Mouse (Mus musculus) liver (tissue): ENCODE results near the gene Rprml.
A peak's percentile ranks its signal among the peaks of the same experiment; 100 is the strongest.

ENCODE experiments used
- DNase-seq: peaks from one replicate; pipeline ENCODE4 v3.0.0-alpha.2; 2020; ENCODE audit warnings: mixed read lengths

The Rprml gene

DNA sequence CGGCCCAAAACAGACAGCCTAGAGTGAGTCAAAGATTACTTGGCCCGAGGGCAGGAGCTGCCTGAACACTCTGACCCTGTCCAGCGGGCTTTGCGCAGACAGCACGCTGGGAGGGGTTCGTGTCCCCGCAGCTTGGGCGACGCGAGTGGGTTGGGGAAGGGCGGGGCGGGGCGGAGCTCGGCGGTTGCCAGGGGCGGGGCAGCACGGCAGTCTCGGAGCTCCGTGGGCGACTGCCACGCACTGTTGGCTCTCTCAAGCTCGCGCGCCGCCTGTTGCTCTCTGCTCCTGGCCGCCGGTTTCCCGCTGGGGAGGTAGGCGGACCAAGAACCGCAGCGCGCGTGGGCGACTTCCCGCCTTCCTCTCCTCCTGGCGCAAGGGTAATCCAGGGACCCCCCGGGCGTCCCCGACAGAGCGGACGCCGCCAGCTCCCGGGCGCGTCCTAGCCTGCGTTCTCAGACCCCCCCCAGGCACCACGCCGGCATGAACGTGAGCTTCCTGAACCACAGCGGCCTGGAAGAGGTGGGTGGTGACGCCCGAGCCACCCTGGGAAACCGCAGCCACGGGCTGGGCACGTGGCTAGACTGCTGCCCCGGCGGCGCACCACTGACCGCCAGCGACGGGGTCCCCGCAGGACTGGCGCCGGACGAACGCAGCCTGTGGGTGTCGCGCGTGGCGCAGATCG lies at the start of gene Rprml:
Rprml (plus strand) TSS at position 270 of the 682 bp plus-strand sequence.
- no peak for DNase-seq

DNA sequence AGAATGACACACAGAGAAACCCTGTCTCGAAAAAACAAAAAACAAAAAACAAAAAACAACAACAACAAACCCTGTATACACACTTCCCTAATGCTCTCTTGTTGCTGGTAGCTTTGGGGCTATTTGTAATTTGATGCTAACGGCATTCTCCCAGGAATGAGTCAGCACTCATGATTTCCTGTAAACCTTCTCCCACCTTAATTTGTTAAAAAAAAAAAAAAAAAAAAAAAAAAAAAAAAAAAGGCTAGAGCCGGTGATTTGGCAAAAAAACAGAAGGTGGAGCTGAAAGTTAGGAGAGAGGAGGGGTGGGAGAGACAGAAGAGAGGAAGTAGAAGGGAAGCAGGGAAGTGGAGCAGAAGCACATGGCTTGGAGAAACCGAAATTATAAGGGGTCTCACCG lies 42.8 kb upstream of the Rprml start:
- no peak for DNase-seq

DNA sequence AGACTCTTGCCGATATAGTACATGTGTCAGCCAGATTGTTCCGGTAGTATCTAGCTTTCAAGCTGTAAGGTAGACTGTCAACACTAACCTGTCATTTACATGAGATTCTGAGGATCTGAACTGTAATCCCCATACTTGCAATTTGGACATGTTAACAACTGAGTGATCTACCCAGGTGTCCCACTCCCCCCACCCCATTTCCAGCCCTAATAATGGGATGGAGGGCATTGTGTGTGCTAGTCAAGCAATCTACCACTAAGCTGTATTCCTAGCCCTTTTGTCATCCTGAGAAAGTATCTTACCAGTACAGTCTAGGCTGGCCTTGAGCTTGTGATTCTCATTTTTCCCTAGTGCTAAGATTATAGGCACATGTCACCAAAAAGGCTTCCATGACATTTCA lies 38.6 kb upstream of the Rprml start:
- DNase-seq: no peak

DNA sequence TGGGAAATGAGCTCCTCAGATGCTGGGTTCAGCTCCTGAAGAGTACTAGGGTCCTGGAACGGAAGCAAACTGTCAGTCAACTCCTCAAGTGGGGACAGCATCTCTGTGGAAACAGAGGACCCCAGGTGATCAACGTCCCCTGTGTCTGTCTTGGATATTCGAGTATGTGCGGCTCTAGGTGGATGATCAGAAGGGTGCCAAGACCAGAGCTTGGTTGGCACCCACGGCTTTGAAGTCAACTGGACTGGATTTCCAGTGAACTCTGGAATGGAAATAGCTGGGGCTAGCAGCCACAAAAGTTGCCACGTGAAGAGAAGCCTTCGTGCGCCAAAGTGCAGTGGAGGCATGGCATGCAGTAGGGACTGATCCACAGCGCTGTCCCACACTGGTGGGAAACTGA lies 28.3 kb upstream of the Rprml start, which contains the start of gene Gm884:
Gm884 (minus strand) TSS at position 101 of the 400 bp plus-strand sequence.
- no peak for DNase-seq

DNA sequence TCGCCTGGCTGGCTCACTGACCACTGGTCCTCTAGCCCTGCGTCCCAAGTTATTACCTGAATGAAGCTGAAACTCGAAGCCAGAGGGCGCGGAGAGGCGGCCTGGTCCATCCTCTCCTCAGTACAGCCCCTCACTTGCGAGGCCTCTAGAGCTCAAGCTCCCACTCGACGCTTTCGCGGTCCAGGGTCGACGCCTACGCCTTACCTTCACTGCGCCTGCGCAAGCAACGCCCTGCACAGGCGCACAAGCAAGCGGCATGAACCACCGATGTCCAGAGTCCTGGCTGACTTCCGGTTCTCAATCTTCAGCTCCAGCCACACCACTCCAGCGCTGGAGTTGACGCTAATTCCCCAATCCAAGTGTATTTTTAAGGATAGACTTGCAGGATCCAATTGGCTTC lies 21.9 kb upstream of the Rprml start:
- DNase-seq: no peak

DNA sequence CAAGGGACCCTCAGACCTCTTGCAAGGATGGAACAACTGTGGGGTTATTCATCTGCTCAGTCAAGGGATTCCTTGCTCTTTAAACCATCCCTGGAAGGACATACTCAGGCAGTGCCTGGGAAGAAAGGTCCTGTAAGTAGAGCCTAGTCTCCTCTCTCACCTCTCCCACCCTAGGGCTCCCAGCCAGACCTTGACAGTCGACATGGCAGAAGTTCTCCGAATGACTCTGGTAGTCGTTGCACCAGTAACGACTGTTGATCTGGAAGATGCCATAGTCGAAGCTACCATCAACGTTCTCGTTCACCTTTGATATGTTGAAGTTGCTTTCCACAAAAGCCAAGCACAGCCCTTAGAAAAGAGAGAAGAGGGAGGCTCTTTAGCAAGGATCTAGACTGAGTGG lies 14.6 kb upstream of the Rprml start:
- no peak for DNase-seq

DNA sequence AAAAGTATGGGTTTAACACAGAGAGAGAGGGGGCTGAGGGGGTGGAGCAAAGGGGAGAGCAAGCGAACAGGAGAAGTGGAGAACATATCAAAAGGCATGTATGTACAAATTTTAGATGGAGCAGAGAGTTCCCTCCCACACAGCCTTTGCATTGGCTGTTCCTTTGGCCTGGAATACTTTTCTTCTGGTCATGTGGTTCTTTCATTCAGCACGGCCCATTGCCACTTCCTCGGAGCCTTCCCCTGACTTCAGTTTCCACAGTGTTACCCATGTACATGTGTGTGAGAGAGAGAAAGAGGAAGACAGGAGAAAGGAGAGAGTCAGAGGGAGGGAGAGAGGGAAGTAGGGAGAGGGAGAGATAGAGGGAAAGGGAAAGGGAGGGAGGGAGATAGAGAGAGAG lies 13.9 kb upstream of the Rprml start:
- DNase-seq: no peak

DNA sequence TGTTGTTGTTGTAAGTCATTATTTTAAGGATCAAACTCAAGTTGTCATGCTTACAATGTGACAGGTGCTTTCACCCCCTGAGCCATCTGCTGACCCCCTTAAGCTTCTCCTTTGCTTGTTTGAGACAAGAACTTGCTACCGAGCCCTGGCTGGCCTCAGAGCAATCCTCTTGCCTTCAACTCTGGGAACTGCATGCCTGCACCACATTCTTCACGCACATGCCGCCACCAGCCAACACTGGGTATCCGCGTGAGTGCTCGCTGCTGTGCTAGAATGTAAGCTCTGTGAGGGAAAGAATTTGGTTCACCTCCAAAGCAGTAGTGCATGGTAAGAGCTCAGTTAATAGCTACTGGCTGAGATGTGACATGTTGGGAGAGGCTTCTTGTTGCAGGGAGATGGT lies 13.1 kb upstream of the Rprml start:
- DNase-seq: no peak

DNA sequence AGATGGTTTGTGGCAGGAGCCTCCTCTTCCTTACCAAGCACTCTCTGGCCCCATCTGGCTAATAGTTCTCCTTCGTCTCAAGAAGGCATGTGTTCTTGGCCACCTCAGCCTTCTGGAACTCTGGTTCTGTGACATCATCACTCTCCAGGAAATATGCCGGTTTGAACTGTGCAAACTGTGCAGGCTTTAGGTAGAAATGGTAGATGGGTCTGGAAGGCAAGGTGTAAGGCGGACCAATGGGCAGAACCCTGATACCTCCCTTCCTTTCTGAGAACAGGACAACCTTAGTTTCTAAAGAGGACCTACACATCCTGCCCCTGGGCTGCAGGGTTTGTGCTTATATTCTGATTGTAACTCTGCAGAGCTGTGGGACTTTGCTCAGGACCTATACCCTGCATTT lies 10.6 kb upstream of the Rprml start, which contains the start of gene Lyzl6:
Lyzl6 (minus strand) TSS at position 101 of the 400 bp plus-strand sequence.
- DNase-seq: no peak

DNA sequence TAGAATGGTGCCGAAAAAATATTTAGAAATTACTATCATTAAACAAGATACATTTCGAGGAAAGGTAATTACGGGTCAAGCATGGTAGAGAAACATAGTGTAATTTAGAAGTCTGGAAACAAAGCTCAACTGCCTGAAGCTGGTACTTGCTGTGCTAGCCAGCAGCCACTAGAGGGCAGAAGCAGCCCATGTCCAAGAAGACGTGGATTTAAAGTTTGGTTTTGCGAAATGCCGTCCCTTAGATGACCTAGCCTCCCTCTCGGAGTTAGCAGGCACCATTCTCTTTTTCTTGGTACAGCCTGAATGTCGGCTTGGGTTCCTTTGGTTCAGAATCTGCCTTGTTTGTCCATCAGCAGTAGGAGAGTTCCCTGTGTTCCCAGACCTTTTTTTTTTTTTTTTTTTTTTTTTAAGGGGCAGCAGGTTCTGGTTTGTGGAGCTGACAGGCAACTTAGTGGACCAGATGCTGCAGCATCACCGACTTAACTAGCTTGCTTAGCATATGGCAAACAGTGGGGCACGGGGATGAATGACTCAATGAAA lies 9.9 kb upstream of the Rprml start:
- DNase-seq: peak; percentile 56

DNA sequence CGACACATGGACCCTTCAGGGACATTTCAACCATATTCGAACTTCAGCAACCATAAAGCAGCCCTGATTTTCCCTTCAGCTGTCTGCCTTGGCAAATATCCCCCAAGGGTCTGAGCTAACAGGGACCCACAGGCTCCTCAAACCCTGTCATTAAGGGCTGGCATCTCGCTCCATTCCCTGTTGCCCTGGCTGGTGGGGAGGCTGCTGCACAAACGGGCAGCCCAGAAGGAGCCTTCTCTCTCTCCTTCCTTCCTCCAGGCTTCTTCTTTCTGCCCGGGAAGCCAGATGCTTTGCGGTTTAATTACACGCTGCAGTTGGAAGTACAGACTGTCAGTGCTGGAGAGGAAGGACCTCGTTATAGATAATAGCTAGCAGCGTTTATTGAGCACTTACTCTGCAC lies 6.2 kb upstream of the Rprml start:
- DNase-seq: no peak

DNA sequence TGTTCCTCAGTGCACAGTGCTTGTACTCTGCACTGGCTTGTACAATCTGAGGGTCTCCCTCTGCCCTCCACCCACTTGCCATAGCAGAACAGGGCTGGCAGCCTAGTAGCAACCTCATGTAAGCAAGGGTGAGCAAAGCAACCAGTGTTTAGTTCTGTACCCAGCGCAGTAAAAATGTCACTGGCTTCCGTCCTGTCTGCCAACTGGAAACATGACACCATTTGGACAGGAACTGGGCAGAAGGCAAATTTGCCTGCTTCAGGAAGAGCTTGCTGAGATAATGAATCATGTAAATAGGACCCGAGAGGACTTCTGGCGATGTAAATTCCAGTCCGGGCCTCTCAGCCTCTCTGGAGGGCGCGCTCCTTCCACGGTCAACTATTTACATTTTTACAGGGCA lies 3.6 kb upstream of the Rprml start:
- DNase-seq: peak; percentile 1

DNA sequence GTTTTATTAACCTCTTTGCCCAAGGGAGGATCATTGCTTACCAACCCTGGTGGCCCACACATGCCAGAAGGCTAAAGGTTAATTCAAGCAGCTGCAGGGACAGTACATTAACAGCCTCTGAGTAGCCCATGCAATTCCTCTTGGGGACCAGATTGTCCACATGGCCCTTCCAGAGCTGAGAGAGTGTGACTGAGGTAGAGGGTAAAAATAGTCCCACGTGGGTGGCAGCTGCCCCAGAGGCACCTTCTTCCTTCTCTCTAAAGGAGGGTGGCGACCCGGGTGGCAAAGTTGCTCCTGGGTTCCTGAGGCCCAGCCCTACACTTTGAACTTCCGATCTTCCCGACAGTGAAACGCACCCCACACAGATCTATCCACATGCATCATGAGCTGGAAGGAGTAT lies 3.1 kb upstream of the Rprml start:
- no peak for DNase-seq

DNA sequence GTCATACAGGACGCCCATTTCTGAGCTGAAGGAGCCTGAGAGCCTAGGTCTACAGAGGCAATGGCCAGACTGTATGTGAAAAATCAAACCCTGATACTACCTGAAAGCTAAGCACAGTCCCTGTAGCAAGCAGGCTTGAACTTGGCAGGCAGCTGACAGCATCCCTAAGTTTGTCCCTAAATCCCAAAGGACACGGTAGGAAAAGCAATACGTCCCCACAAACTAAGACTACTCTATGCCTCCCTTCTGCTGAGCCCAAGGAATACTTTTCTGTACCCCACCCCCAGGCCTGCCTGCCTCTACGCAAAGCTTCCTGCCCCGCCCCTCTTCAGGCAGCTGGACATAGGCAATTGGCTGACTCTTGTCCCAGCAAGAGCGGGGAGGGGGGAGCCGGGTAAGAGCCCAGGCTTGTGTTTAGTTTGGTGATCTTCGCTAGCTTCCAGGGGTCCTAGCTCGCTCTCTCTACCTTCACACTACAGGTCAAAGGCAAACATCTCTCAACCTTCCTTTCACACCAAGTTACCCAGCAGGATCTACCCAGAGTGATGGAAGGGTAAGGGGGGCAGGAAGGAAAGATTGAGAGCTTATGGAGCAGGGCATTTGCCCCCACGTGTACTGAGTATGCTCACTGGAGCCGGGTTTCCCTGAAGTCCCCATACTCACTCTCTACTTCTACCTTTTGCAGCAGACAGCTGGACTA lies 1.3 kb upstream of the Rprml start:
- DNase-seq: peak; percentile 2

DNA sequence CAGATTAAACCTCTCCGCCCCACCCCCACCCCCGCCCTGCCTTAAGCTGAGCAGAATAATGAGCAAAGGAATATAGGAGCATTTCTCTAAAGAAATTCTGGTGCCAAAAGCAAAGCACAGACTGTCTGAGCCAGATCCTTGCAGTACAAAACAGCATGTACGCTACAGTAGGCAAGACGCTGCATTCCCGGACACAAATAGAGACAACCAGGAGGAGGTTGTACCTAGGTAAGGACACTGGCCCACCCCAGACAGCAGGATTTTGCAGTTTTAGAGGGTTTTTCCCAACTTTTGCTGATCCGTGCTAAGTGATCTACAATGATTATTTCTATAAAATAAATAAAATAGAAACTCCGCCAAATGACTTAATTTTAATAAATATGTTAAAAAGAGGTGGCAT lies 714 bp upstream of the Rprml start:
- no peak for DNase-seq

DNA sequence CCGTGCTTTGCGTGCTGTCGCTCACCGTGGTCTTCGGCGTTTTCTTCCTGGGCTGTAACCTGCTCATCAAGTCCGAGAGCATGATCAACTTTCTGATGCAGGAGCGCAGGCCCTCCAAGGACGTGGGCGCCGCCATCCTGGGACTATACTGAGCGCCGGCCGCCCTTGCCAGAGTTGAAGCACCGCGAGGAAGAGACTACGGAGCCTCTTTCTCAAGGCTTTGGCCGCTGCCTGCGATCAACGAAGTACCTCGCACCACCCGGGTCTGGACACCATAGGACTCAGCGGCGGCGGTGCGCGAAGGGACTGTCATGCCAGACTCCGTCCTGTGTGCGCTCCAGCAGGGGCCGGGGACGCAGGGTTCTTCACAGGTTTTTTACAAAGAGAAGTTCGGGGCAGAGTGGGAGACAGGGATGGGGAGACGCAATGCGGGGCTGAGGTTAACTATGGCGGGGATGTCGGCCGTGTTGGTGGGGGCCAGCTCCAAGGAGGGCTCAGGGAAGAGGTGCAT lies 668 bp downstream of the Rprml start:
- DNase-seq: no peak

DNA sequence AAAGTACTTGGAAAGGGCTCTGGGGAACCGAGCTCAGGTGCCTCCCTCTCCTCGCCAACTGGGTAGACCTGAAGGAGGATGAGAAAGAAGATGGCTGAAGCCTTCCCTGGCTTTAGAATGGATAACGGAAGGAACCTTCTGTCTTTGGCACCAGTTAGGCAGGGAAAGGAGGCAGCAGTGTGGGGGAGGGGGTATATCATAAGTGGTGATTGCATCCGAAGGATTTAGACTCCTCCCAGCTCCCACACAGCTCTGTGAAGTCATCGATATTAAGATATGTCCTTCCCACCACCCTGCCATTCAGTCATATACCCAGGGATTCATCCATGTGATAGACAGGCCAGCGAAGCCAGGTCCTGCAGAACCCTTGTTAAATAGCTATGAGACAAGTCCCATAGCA lies 2.1 kb downstream of the Rprml start:
- DNase-seq: no peak

DNA sequence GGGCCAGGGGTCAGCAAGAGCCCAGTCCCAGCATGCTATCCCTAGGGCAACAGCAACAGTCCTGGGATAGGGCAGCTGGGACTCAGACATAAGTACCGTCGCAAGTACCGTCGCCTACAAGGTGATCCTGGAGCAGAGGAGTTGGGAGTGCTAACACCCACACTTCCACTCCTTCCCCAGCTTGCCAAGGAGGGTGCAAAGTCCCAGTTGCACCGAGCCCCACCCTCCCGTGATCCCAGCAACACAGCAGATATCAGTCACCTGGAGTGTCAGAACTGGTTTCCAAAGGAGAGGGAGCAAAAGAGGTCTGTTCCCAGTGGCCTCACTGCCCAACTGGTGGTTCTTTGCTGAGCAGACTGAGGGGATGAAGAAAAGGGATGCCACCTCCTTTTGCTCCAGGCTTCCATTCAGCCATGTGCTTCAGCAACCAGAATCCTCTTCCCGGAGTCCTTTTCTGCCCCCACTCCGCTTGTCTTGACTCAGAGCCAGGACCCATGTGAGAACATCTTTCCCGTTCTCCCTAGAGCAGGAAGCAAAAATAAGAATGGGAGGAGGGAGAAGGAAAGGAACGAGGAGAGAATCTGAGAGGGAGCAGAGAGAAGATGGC lies 4.1 kb downstream of the Rprml start:
- DNase-seq: no peak

DNA sequence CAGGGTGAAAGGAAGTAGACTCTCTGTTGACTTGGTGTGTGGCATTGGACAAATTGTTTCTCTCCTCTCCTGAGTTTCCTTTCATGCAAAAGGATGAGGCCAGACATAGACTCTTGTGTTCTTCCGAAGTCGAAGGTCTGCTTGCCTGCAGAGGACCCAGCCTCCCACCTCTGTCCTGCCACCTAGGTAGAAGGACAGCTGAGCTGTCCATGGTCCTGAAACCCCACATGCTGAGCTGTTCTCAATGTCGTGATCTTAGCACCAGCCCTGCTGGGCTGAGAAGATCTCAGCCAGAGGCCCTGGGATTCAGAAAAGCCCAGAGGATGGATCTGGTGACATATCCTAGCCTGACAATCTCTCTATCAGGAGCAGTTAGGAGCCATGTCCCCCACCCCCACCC lies 7.2 kb downstream of the Rprml start:
- DNase-seq: peak; percentile 57

DNA sequence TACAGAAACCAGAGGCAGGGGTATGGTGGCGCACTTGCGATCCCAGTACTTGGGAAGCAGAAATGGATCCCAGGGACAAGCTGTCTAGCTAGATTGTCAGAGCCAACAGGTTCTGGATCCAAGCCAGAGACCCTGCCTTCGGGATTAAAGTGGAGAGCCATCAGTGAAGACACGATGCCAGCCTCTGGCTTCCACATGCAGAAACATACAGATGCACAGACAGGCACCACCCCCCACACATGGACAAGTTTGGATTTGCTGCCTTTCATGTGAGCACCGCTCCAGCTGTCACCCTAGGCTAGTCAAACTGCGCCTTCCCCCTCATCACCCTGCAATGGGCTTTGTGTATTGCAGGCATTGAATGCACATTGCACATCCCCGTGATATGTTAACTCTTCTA lies 8.8 kb downstream of the Rprml start:
- DNase-seq: no peak

DNA sequence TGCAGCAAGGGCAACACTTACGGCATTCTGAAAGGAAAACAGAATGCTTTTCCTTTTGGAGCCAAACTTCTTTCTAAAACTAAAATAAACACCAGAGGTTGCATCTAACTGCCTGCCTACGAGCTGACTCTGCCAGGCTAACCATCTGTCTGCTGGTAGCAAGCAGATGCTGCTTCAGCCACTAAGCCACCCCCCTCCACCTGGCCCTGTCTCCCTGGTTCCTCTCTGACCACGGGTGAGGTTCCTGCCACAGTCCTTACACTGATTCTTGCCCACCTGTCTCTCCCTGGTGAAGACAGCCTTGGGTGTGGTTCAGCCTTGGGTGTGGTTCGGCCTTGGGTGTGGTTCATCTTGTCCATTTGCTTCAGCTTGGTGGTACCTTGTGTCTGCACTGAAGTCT lies 12.5 kb downstream of the Rprml start:
- DNase-seq: no peak

DNA sequence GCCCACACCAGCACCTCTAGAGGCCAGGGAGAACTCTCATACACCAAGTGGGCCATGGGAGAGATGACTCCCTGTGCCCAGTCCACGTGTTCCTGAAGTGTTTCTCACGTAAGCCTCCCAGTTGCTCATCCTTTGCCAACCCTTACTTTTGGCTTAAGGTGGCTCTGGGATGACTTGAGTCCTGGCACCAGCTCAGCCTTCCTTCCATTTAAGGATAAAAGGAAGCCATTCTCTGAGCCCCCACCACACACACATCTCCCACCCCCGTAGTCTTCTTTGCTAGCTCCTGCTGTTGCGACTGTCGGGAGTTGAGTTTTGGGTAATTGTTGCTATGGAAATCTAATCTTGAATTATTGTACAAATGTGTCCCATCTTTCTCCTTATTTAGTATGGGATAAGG lies 13.2 kb downstream of the Rprml start:
- DNase-seq: no peak

DNA sequence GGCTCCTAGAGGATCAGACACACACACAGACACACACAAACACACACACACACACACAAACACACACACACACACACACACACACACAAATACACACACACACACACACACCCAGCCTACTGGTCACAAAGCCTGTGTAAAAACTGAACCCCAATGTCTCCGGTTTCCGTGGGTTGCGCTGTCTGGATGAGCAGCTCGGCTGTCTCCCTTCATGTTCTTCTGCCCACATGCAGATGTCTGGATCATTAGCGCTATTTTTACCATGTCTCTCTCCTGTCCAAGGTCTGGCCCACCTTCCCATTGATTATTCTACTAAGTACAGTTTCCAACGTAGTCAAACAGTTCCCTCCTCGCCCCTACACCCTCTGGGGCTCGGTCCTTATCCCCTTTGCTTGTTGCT lies 13.7 kb downstream of the Rprml start:
- no peak for DNase-seq

DNA sequence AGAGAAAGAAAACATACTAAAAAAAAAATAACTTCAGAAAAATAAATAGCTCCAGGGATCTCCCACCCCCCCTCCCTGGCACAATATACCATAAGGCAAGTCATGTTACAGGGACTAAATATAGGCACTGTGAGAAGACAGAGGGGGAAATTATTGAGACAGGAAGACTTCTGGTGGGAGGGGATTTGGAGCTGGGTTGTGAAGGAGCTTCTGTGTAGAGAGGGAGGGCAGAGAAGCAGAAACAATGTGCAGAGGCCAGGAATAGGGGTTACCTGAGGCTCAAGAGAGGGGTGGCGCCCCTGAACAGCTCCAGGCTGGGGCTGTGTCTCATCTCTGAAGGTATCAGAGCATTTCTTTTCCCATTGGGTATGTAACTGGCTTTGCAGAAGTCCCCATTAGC lies 16.3 kb downstream of the Rprml start:
- DNase-seq: no peak
